Mouse (Mus musculus) liver, postnatal 0 days (tissue): Measurements from ENCODE around the gene Prox2. TPM values are rescaled to one million over a fixed set of nuclear protein-coding genes. Genes with fewer than 3 reads are reported as not detected.

Experiments
- ATAC-seq: fragments of 200-750 bp; cut with Nextera tagmentation; 2 replicates; pipeline ENCODE4 v1.8.0; 2017; ENCODE audit warnings: mild to moderate bottlenecking, moderate library complexity
- DNase-seq: peaks from one replicate; pipeline ENCODE4 v3.0.0-alpha.2; 2016
- H3K27ac ChIP-seq: fragments of 300-500 bp; sonication (generic); 2 replicates; pipeline ENCODE4 v1.5.1; 2014; ENCODE audit warnings: antibody characterized with exemption, moderate library complexity, mild to moderate bottlenecking, low read depth
- H3K27me3 ChIP-seq: fragments of 300-500 bp; sonication (generic); 2 replicates; pipeline ENCODE4 v1.6.1; 2014; ENCODE audit warnings: low read length, control low read depth, mixed read lengths; ENCODE audit not compliant: insufficient read depth
- H3K36me3 ChIP-seq: fragments of 300-500 bp; sonication (generic); replicated peaks from 2 replicates; pipeline ENCODE4 v1.6.1; 2014; ENCODE audit warnings: mild to moderate bottlenecking, control low read depth, low read length, moderate library complexity, mixed read lengths; ENCODE audit not compliant: insufficient read depth
- H3K4me1 ChIP-seq: fragments of 300-500 bp; sonication (generic); 2 replicates; pipeline ENCODE4 v1.6.1; 2014; ENCODE audit warnings: antibody characterized with exemption, mild to moderate bottlenecking, control low read depth; ENCODE audit not compliant: insufficient read depth
- H3K4me2 ChIP-seq: fragments of 300-500 bp; sonication (generic); 2 replicates; pipeline ENCODE4 v1.6.1; 2014; ENCODE audit warnings: low read depth, mild to moderate bottlenecking, low read length, moderate library complexity, mixed read lengths
- H3K4me3 ChIP-seq: fragments of 300-500 bp; sonication (generic); 2 replicates; pipeline ENCODE4 v1.5.1; 2014; ENCODE audit warnings: low read depth, low read length
- H3K9ac ChIP-seq: fragments of 300-500 bp; sonication (generic); replicated peaks from 2 replicates; pipeline ENCODE4 v1.6.1; 2014; ENCODE audit warnings: mild to moderate bottlenecking, moderate library complexity
- H3K9me3 ChIP-seq: fragments of 300-500 bp; sonication (generic); 2 replicates; pipeline ENCODE4 v1.6.1; 2016; ENCODE audit warnings: mild to moderate bottlenecking, control low read depth, low read length, mixed read lengths
- CTCF ChIP-seq: sonication (generic); IDR thresholded peaks from 2 replicates; pipeline ENCODE4 v1.5.1; 2016; ENCODE audit warnings: antibody characterized with exemption, low read depth
- EP300 ChIP-seq: IDR thresholded peaks from 2 replicates; pipeline ENCODE4 v1.6.1; 2016; ENCODE audit warnings: antibody characterized with exemption, low read depth, mild to moderate bottlenecking
- WGBS: fragments of 180-500 bp; shearing (Covaris S2); extraction: QIAGEN DNeasy Blood & Tissue Kit; methylation state at CpG from one replicate; pipeline ENCODE4 v1.1.7; 2014; ENCODE audit not compliant: insufficient replicate concordance; 5-methylcytosine and 5-hydroxymethylcytosine counted together
- polyA plus RNA-seq: library from polyadenylated mRNA; unstranded; fragments of >200 nt; fragmentation: Nextera tagmentation; extraction: Ambion mirVana; gene quantifications from 2 replicates; pipeline ENCODE4 v1.2.1, GENCODE M21; 2015

Gene Prox2
- polyA plus RNA-seq, 1 experiment from 2014 or later, result 2.8 TPM

DNA sequence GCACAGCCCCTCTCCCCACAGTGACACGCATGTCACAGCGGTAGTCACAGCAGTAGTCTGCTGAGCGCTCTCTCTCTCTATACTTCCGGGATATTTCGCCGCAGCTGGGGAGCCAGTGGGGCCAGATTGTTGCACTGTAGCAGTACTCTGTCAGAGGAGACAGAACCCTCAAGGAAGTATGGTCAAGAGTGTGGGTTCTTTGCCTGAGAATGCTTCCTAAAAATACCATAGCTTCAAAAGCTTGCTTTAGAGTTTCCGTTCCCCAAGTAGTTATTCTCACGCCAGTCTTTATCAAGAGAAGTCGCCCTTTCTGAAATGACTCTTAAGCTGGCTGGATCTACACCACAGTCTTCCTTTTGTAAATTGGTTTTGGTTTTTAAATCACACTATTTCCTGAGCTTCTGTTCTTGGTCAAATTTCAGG lies 12.6 kb upstream of the Prox2 start:
- Histone ChIP-seq H3K9ac (no peak overlapping the region), H3K4me1 (no peaks in the 10 kb centered on the region), H3K36me3 (peaks cover 82% of the 10 kb centered on the region), H3K4me2 (no peak overlapping the region), H3K27ac (no peak overlapping the region), H3K4me3 (no peak overlapping the region), H3K9me3 (no peaks in the 10 kb centered on the region), H3K27me3 (no peaks in the 10 kb centered on the region)
- ATAC-seq (no peak), DNase-seq (no peak)
- no peak for TF ChIP-seq CTCF
- no peak for TF ChIP-seq EP300
- 70% methylated on average over 9 of the region's 9 CpGs for WGBS

- no peak overlapping the region for H3K27ac ChIP-seq
- DNase-seq (no peak), ATAC-seq (no peak)
- TF ChIP-seq CTCF (no peak), EP300 (no peak)
- H3K4me2 ChIP-seq, result no peak overlapping the region
- H3K36me3 ChIP-seq, result peaks cover 83% of the 10 kb centered on the region
- H3K4me3 ChIP-seq, result no peak overlapping the region
- 90% methylated on average over 9 of the region's 9 CpGs for WGBS
- no peak overlapping the region for H3K9ac ChIP-seq
- no peaks in the 10 kb centered on the region for H3K27me3 ChIP-seq
- H3K4me1 ChIP-seq, result no peaks in the 10 kb centered on the region
- H3K9me3 ChIP-seq, result no peaks in the 10 kb centered on the region
Observed at GRCm38 (mm10) chr12:85121806-85122459, 11.4 kb upstream of the Prox2 start.

DNA sequence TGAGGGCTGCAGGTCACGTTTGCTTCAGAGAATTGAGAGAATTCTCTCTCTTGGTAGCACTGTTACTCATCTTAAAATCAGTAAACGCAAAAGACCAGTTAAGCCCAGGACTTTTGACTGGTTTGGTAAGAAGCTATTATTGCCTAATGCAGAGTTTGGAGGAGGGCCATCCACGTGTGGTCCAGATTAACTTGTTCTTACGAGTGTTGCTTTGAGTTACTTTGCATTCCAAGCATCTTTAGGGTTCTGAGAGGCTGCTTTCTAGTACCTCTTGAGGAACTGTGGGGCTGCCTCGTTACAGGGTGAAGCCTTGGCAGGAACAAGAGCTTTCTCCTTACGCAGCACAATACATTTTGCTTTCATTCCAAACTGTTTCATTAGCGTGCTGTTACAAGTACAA lies 5.1 kb upstream of the Prox2 start:
- ATAC-seq (no peak), DNase-seq (no peak)
- TF ChIP-seq CTCF (no peak), EP300 (no peak)
- H3K36me3 ChIP-seq, result peaks cover 57% of the 10 kb centered on the region
- H3K4me3 ChIP-seq, result no peak overlapping the region
- H3K4me1 ChIP-seq, result peaks cover 27% of the 10 kb centered on the region
- H3K27ac ChIP-seq, result no peak overlapping the region
- WGBS, result 70% methylated on average over 7 of the region's 7 CpGs
- H3K27me3 ChIP-seq, result no peaks in the 10 kb centered on the region
- H3K9ac ChIP-seq, result no peak overlapping the region
- no peak overlapping the region for H3K4me2 ChIP-seq
- no peaks in the 10 kb centered on the region for H3K9me3 ChIP-seq

DNA sequence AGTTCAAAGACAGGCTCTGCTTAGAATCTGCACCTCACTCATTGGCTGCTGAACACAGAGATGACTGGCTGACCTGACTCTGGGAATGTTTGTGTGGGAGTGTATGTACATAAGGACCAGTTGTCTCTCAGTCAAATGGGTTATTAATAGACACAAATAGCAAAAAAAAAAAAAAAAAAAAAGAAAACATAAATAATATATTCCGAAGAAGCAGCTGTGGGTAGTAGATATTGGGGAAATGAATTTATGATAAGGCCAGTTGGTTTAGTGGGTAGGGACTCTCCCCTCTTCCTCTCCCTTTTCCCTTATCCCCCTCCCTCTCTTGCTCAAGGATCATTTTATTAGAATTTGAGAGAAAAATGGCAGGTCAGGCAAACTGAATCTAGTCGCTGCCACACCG lies 3.4 kb upstream of the Prox2 start:
- H3K9ac ChIP-seq, result no peak overlapping the region

GRCm38 (mm10) chr12:85113337-85113736 lies 2.8 kb upstream of the Prox2 start:
- peak overlapping the region; percentile 90 for H3K4me2 ChIP-seq
- 58% methylated on average over 3 of the region's 3 CpGs for WGBS
- H3K9ac ChIP-seq, result peak overlapping the region; percentile 35; the same call in 1 of the 2 replicates
- no peaks in the 10 kb centered on the region for H3K27me3 ChIP-seq
- no peak for ATAC-seq
- DNase-seq, result no peak
- H3K4me1 ChIP-seq, result peaks cover 40% of the 10 kb centered on the region
- no peaks in the 10 kb centered on the region for H3K9me3 ChIP-seq
- TF ChIP-seq EP300, result no peak
- TF ChIP-seq CTCF, result no peak
- peak overlapping the region; percentile 44 for H3K27ac ChIP-seq
- H3K36me3 ChIP-seq, result peaks cover 38% of the 10 kb centered on the region
- H3K4me3 ChIP-seq, result peak overlapping the region; percentile 1; the same call in 1 of the 2 replicates

More for the DNA sequence above, 3.4 kb upstream of the Prox2 start:
- H3K4me1 ChIP-seq, result peaks cover 39% of the 10 kb centered on the region
- TF ChIP-seq EP300, result no peak
- no peak for TF ChIP-seq CTCF
- peaks cover 43% of the 10 kb centered on the region for H3K36me3 ChIP-seq
- no peaks in the 10 kb centered on the region for H3K27me3 ChIP-seq
- no peak overlapping the region for H3K27ac ChIP-seq
- WGBS, result 83% methylated on average over 3 of the region's 3 CpGs
- ATAC-seq (no peak), DNase-seq (no peak)
- H3K4me3 ChIP-seq, result no peak overlapping the region
- H3K9me3 ChIP-seq, result no peaks in the 10 kb centered on the region
- H3K4me2 ChIP-seq, result no peak overlapping the region

DNA sequence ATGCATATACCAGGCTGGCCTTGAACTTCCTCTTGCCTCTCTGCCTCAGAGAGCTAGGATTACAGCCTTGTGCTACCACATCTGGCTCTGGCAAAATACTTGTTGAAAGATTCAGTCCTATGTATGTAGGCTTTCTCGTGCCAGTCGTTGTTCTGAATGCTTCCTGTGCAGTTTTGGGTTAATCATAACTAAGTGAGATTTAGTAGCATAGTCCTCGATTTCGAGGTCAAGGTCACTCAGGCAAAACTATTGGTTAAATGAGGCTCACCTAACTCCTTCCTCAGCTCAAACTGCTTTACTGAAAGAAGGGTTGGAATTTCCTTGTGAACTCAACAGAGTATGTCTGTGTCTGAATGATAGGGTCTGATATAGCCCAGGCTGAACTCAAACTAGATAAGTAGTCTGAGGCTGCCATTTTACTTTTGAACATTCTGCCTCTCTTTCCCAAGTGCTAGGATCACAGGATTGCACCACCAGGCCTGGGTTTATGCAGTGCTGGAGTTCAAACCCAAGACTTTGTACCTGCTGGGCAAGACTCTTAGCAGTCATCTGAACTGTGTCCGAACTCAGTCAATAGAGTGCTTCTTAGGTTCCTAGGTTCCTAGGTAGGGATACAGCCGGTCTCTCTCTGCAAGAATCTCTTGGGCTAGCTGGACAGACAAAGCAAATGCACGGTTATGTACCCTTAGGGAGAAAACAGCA lies 2.1 kb upstream of the Prox2 start:
- peak overlapping the region; percentile 98; the same call in 1 of the 2 replicates for H3K9ac ChIP-seq
- TF ChIP-seq CTCF (no peak), EP300 (no peak)
- no peak for ATAC-seq

More for the DNA sequence above, 2.1 kb upstream of the Prox2 start:
- H3K4me3 ChIP-seq, result peak overlapping the region; percentile 96
- DNase-seq, result no peak
- peak overlapping the region; percentile 44 for H3K27ac ChIP-seq
- WGBS, result 68% methylated on average over 7 of the region's 7 CpGs
- H3K4me1 ChIP-seq, result peaks cover 41% of the 10 kb centered on the region
- no peaks in the 10 kb centered on the region for H3K27me3 ChIP-seq
- peaks cover 32% of the 10 kb centered on the region for H3K36me3 ChIP-seq
- peak overlapping the region; percentile 90 for H3K4me2 ChIP-seq
- no peaks in the 10 kb centered on the region for H3K9me3 ChIP-seq
